Mouse (Mus musculus) kidney, embryonic 14.5 days (tissue): ENCODE results near the gene Clic4. TPM values are rescaled to one million over a fixed set of nuclear protein-coding genes. Genes with fewer than 3 reads are reported as not detected.

Source experiments
- ATAC-seq: fragments of 200-750 bp; cut with Nextera tagmentation; 2 replicates; pipeline ENCODE4 v1.8.0; 2017; ENCODE audit warnings: moderate number of reproducible peaks, mild to moderate bottlenecking, moderate TSS enrichment, moderate library complexity; ENCODE audit not compliant: low FRiP score, low TSS enrichment
- H3K27ac ChIP-seq: fragments of 300-500 bp; sonication (generic); 2 replicates; pipeline ENCODE4 v1.5.1; 2014; ENCODE audit warnings: low read depth, mild to moderate bottlenecking, low read length, moderate library complexity, mixed read lengths
- H3K27me3 ChIP-seq: fragments of 300-500 bp; sonication (generic); 2 replicates; pipeline ENCODE4 v1.6.1; 2014; ENCODE audit warnings: mild to moderate bottlenecking, low read length; ENCODE audit not compliant: control insufficient read depth, insufficient read depth
- H3K36me3 ChIP-seq: fragments of 300-500 bp; sonication (generic); 2 replicates; pipeline ENCODE4 v1.6.1; 2014; ENCODE audit warnings: low read length, mixed read lengths; ENCODE audit not compliant: control insufficient read depth, insufficient read depth
- H3K4me1 ChIP-seq: fragments of 300-500 bp; sonication (generic); 2 replicates; pipeline ENCODE4 v1.6.1; 2014; ENCODE audit warnings: low read length, mixed read lengths; ENCODE audit not compliant: control insufficient read depth, insufficient read depth
- H3K4me2 ChIP-seq: fragments of 300-500 bp; sonication (generic); replicated peaks from 2 replicates; pipeline ENCODE4 v1.6.1; 2014; ENCODE audit warnings: low read depth, mild to moderate bottlenecking, low read length
- H3K4me3 ChIP-seq: fragments of 300-500 bp; sonication (generic); 2 replicates; pipeline ENCODE4 v1.5.1; 2014; ENCODE audit warnings: mild to moderate bottlenecking, low read length
- H3K9ac ChIP-seq: fragments of 300-500 bp; sonication (generic); 2 replicates; pipeline ENCODE4 v1.6.1; 2014; ENCODE audit warnings: low read depth, mild to moderate bottlenecking, low read length, moderate library complexity
- H3K9me3 ChIP-seq: fragments of 300-500 bp; sonication (generic); 2 replicates; pipeline ENCODE4 v1.6.1; 2016; ENCODE audit warnings: low read length; ENCODE audit not compliant: control insufficient read depth
- WGBS: fragments of 180-500 bp; shearing (Covaris S2); extraction: QIAGEN DNeasy Blood & Tissue Kit; methylation state at CpG from one replicate; pipeline ENCODE4 v1.1.7; 2014; 5-methylcytosine and 5-hydroxymethylcytosine counted together
- polyA plus RNA-seq: library from polyadenylated mRNA; unstranded; fragments of >200 nt; fragmentation: Nextera tagmentation; extraction: Ambion mirVana; gene quantifications from 2 replicates; pipeline ENCODE4 v1.2.1, GENCODE M21; 2014

Clic4 gene
- polyA plus RNA-seq, 1 experiment from 2014 or later: 132 TPM

GRCm38 (mm10) chr4:135297931-135298546 lies 25.4 kb upstream of the Clic4 start:
- Histone ChIP-seq H3K4me2 (no peak overlapping the region), H3K27me3 (no peaks in the 10 kb centered on the region), H3K9me3 (no peaks in the 10 kb centered on the region), H3K36me3 (no peaks in the 10 kb centered on the region), H3K9ac (no peak overlapping the region; the same call in 1 of the 2 replicates), H3K4me3 (no peak overlapping the region), H3K4me1 (0 out of 2 replicates have a peak, but pooled peaks cover 6% of the 10 kb centered on the region), H3K27ac (no peak overlapping the region)
- 0 out of 2 replicates have a peak, but pooled peaks have one; percentile 43 for ATAC-seq
- 74% methylated on average over 15 of the region's 15 CpGs for WGBS

GRCm38 (mm10) chr4:135297146-135297545 lies 24.5 kb upstream of the Clic4 start:
- ATAC-seq: no peak
- H3K27ac ChIP-seq: no peak overlapping the region
- no peaks in the 10 kb centered on the region for H3K9me3 ChIP-seq
- H3K4me1 ChIP-seq: peaks cover 13% of the 10 kb centered on the region
- no peak overlapping the region for H3K4me2 ChIP-seq
- H3K36me3 ChIP-seq: no peaks in the 10 kb centered on the region
- no peak overlapping the region for H3K9ac ChIP-seq
- WGBS: 81% methylated on average over 7 of the region's 7 CpGs
- H3K4me3 ChIP-seq: no peak overlapping the region
- no peaks in the 10 kb centered on the region for H3K27me3 ChIP-seq

- Histone ChIP-seq H3K9ac (no peak overlapping the region), H3K4me1 (peaks cover 18% of the 10 kb centered on the region), H3K4me2 (no peak overlapping the region), H3K9me3 (no peaks in the 10 kb centered on the region), H3K36me3 (no peaks in the 10 kb centered on the region), H3K27ac (no peak overlapping the region), H3K27me3 (no peaks in the 10 kb centered on the region), H3K4me3 (no peak overlapping the region)
- no peak for ATAC-seq
Observed at GRCm38 (mm10) chr4:135296565-135296964, 24.0 kb upstream of the Clic4 start.

GRCm38 (mm10) chr4:135293813-135294212 lies 21.2 kb upstream of the Clic4 start:
- WGBS: 86% methylated on average over 3 of the region's 3 CpGs
- no peak for ATAC-seq
- Histone ChIP-seq H3K4me3 (no peak overlapping the region), H3K9ac (no peak overlapping the region), H3K27ac (no peak overlapping the region), H3K4me1 (peaks cover 15% of the 10 kb centered on the region), H3K9me3 (no peaks in the 10 kb centered on the region), H3K4me2 (no peak overlapping the region), H3K36me3 (no peaks in the 10 kb centered on the region), H3K27me3 (no peaks in the 10 kb centered on the region)

- Histone ChIP-seq H3K36me3 (no peaks in the 10 kb centered on the region), H3K9ac (0 out of 2 replicates have a peak overlapping the region, but pooled peaks have one; percentile 7), H3K27me3 (no peaks in the 10 kb centered on the region), H3K4me3 (no peak overlapping the region), H3K27ac (peak overlapping the region; percentile 37; the same call in 1 of the 2 replicates), H3K4me1 (peaks cover 15% of the 10 kb centered on the region), H3K4me2 (peak overlapping the region; percentile 22), H3K9me3 (no peaks in the 10 kb centered on the region)
- 6% methylated on average over 12 of the region's 12 CpGs for WGBS
- peak; percentile 92 for ATAC-seq
Observed at GRCm38 (mm10) chr4:135292477-135293089, 20.0 kb upstream of the Clic4 start.

GRCm38 (mm10) chr4:135291841-135292240 lies 19.2 kb upstream of the Clic4 start:
- peak overlapping the region; percentile 37; the same call in 1 of the 2 replicates for H3K27ac ChIP-seq
- no peaks in the 10 kb centered on the region for H3K27me3 ChIP-seq
- no peak for ATAC-seq
- H3K36me3 ChIP-seq: no peaks in the 10 kb centered on the region
- peaks cover 18% of the 10 kb centered on the region for H3K4me1 ChIP-seq
- H3K4me2 ChIP-seq: 0 out of 2 replicates have a peak overlapping the region, but pooled peaks have one; percentile 22
- WGBS: 52% methylated on average over 6 of the region's 6 CpGs
- H3K9ac ChIP-seq: no peak overlapping the region
- H3K9me3 ChIP-seq: no peaks in the 10 kb centered on the region
- no peak overlapping the region for H3K4me3 ChIP-seq

- Histone ChIP-seq H3K27ac (no peak overlapping the region), H3K4me2 (no peak overlapping the region), H3K27me3 (no peaks in the 10 kb centered on the region), H3K9ac (no peak overlapping the region), H3K4me1 (peaks cover 25% of the 10 kb centered on the region), H3K9me3 (no peaks in the 10 kb centered on the region), H3K4me3 (no peak overlapping the region), H3K36me3 (no peaks in the 10 kb centered on the region)
- WGBS: 88% methylated on average over 8 of the region's 8 CpGs
- no peak for ATAC-seq
Observed at GRCm38 (mm10) chr4:135291199-135291598, 18.6 kb upstream of the Clic4 start.

GRCm38 (mm10) chr4:135287975-135288374 lies 15.4 kb upstream of the Clic4 start:
- Histone ChIP-seq H3K9ac (no peak overlapping the region), H3K27ac (no peak overlapping the region), H3K36me3 (no peaks in the 10 kb centered on the region), H3K27me3 (no peaks in the 10 kb centered on the region), H3K9me3 (no peaks in the 10 kb centered on the region), H3K4me1 (peaks cover 28% of the 10 kb centered on the region), H3K4me3 (no peak overlapping the region), H3K4me2 (no peak overlapping the region)
- ATAC-seq: no peak
- 53% methylated on average over 3 of the region's 3 CpGs for WGBS

- 8% methylated on average over 16 of the region's 16 CpGs for WGBS
- Histone ChIP-seq H3K27ac (peak overlapping the region; percentile 43; the same call in 1 of the 2 replicates), H3K27me3 (no peaks in the 10 kb centered on the region), H3K4me1 (peaks cover 20% of the 10 kb centered on the region), H3K4me2 (peak overlapping the region; percentile 24; the same call in 1 of the 2 replicates), H3K9ac (0 out of 2 replicates have a peak overlapping the region, but pooled peaks have one; percentile 31), H3K36me3 (no peaks in the 10 kb centered on the region), H3K4me3 (no peak overlapping the region), H3K9me3 (no peaks in the 10 kb centered on the region)
- peak; percentile 45 for ATAC-seq
Observed at GRCm38 (mm10) chr4:135286833-135287395, 14.3 kb upstream of the Clic4 start.
